Mouse (Mus musculus) monocyte, adult 5-6 weeks (primary cell): ENCODE results near the gene Pdgfra. TPM values are rescaled to one million over a fixed set of nuclear protein-coding genes. Genes with fewer than 3 reads are reported as not detected.

ENCODE experiments used
- ATAC-seq: fragments of 153-309, 156-312 bp; replicated peaks from 2 replicates; pipeline ENCODE4 v1.8.0; 2017; ENCODE audit warnings: mild to moderate bottlenecking; ENCODE audit not compliant: low TSS enrichment, insufficient number of reproducible peaks, severe bottlenecking, poor library complexity, low FRiP score
- total RNA-seq: library from RNA; stranded (forward); fragments of 200-1000, 200-491, 200-594 nt; gene quantifications from 3 replicates; pipeline ENCODE4 v1.2.3, GENCODE M21; 2017

The Pdgfra gene
- total RNA-seq, 1 experiment from 2014 or later = not detected

GRCm38 (mm10) chr5:75189319-75189987 lies 37.4 kb downstream of the Pdgfra start:
- no peak for ATAC-seq

- ATAC-seq = no peak
Measured at GRCm38 (mm10) chr5:75193107-75193506, 41.0 kb downstream of the Pdgfra start.

GRCm38 (mm10) chr5:75198413-75198812 lies 46.3 kb downstream of the Pdgfra start:
- no peak for ATAC-seq

GRCm38 (mm10) chr5:75199698-75200365 lies 47.7 kb downstream of the Pdgfra start:
- ATAC-seq = no peak

- ATAC-seq = no peak
Measured at GRCm38 (mm10) chr5:75200366-75200724, 48.3 kb downstream of the Pdgfra start.

GRCm38 (mm10) chr5:75207905-75208304 lies 55.8 kb downstream of the Pdgfra start:
- no peak for ATAC-seq

DNA sequence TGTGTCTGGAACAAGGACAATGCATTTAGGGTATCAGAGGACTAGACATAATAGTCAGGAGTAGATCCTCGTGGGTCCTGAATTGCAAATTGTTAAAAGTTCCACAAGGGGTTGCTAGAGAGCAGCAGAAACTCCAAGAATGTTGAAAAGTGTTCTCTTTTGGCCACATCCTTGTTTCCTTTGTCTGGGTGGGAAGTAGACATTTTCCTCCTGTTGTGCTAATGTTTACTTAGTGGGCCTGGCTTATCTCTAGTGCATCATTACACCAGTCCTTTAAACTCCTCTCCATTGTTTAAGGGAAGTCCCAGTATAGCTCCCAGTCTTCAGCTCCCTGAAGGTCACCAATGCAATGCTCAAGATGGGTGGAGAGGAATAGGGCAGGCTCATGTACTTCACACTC lies 57.9 kb downstream of the Pdgfra start:
- no peak for ATAC-seq

- ATAC-seq = no peak
Measured at GRCm38 (mm10) chr5:75214520-75214919, 62.4 kb downstream of the Pdgfra start.

GRCm38 (mm10) chr5:75214929-75215328 lies 62.8 kb downstream of the Pdgfra start:
- no peak for ATAC-seq

GRCm38 (mm10) chr5:75215678-75216256 lies 63.7 kb downstream of the Pdgfra start:
- no peak for ATAC-seq

GRCm38 (mm10) chr5:75221610-75222009 lies 69.5 kb downstream of the Pdgfra start:
- ATAC-seq = no peak

DNA sequence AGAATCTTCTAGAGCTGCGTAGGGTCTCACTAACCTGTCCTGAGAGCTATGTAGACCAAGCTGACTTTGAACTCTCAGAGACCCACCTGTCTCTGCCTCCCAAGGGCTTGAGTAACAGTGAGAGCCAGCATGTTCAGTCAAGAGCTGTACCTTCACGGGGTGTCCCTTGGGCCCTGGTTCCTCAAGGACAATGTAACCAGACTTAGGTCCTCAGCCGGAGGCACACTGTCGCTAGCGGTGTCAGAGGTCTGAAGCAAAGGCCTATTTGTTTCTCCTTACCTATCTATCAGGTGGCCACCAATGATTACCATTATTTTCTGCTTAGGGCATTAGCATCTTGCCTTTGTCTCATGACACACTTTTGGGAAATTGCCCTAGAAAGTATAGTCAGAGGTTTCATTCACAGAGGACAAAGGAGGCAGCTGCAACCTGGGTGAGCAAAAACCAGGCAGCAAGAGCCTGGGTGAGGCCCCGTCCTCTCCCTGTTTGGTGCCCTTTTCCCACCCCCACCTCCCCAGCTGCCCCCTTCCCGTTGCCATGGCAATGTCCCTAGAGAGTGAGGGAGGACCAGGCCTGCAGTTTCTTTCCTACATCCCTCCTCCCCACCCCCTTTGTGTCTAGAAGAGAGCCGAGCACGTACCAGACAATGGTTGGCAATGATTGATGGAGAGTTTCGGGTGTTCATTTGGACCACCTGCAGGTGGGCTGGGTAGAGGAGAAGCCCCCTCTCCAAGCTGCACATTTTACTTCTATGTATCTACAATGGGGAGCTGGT lies 70.6 kb downstream of the Pdgfra start:
- no peak for ATAC-seq

GRCm38 (mm10) chr5:75238363-75238762 lies 86.3 kb downstream of the Pdgfra start:
- no peak for ATAC-seq

- no peak for ATAC-seq
Measured at GRCm38 (mm10) chr5:75238928-75239777, 87.1 kb downstream of the Pdgfra start.

GRCm38 (mm10) chr5:75247070-75247740 lies 95.1 kb downstream of the Pdgfra start:
- ATAC-seq = no peak
